Mouse (Mus musculus): ENCODE measurements around the gene Esr2. TPM values are rescaled to one million over a fixed set of nuclear protein-coding genes. Genes with fewer than 3 reads are reported as not detected.
"Not testable (repeated sequence)": the region's sequence is repeated elsewhere in the genome, so short reads cannot be mapped to it uniquely, and the experiment has no call there.

Gene Esr2
- total RNA-seq (2021) = under 1 TPM; 0.21 to 0.23 TPM

GRCm38 (mm10) chr12:76177000-76177863 lies at the start of gene Esr2:
Gene Esr2, minus strand, starts transcription at chr12:76177259.
- DNase-seq (ENCODE audit: low spot score in 2 of 2) = peak; percentile 12 to 13
- intact Hi-C loops (cut with DNase I) = no loop called here

GRCm38 (mm10) chr12:76222104-76222503 lies 45.0 kb upstream of the Esr2 start:
- DNase-seq (ENCODE audit: low spot score in 2 of 2); intact Hi-C loops (cut with DNase I): not testable (repeated sequence)

GRCm38 (mm10) chr12:76216716-76217115 lies 39.7 kb upstream of the Esr2 start:
- no peak for DNase-seq (ENCODE audit: low spot score in 2 of 2)
- intact Hi-C loops (cut with DNase I) = no loop called here

GRCm38 (mm10) chr12:76215121-76215520 lies 38.1 kb upstream of the Esr2 start:
- DNase-seq (ENCODE audit: low spot score in 2 of 2) = no peak
- intact Hi-C loops (cut with DNase I) = no loop called here

- DNase-seq (ENCODE audit: low spot score in 2 of 2) = no peak
These were observed 32.4 kb upstream of the Esr2 start for GRCm38 (mm10) chr12:76209429-76209974.

GRCm38 (mm10) chr12:76200326-76200725 lies 23.3 kb upstream of the Esr2 start:
- DNase-seq (ENCODE audit: low spot score in 2 of 2) = no peak
- intact Hi-C loops (cut with DNase I) = no loop called here

More at GRCm38 (mm10) chr12:76209429-76209974, 32.4 kb upstream of the Esr2 start:
- intact Hi-C loops (cut with DNase I) = no loop called here

- no peak for DNase-seq (ENCODE audit: low spot score in 2 of 2)
These were observed 20.0 kb upstream of the Esr2 start for GRCm38 (mm10) chr12:76197071-76197470.

GRCm38 (mm10) chr12:76196709-76197054 lies 19.6 kb upstream of the Esr2 start:
- intact Hi-C loops (cut with DNase I) = loop anchor here (2.0 kb wide), 2 partner anchors 144 to 410 kb away; no protein-coding TSS in a partner anchor
- peak; percentile 81 to 89 for DNase-seq (ENCODE audit: low spot score in 2 of 2)

More at GRCm38 (mm10) chr12:76197071-76197470, 20.0 kb upstream of the Esr2 start:
- intact Hi-C loops (cut with DNase I) = loop anchor here (2.0 kb wide), 2 partner anchors 144 to 410 kb away; no protein-coding TSS in a partner anchor

GRCm38 (mm10) chr12:76195912-76196708 lies 19.1 kb upstream of the Esr2 start:
- intact Hi-C loops (cut with DNase I) = loop anchor here (2.0 kb wide), 2 partner anchors 145 to 409 kb away; no protein-coding TSS in a partner anchor
- peak; percentile 36 to 55 for DNase-seq (ENCODE audit: low spot score in 2 of 2)

GRCm38 (mm10) chr12:76194526-76194925 lies 17.5 kb upstream of the Esr2 start:
- DNase-seq (ENCODE audit: low spot score in 2 of 2) = no peak
- intact Hi-C loops (cut with DNase I) = no loop called here

- peak; percentile 28 to 51 for DNase-seq (ENCODE audit: low spot score in 2 of 2)
- intact Hi-C loops (cut with DNase I) = no loop called here
These were observed 13.9 kb upstream of the Esr2 start for GRCm38 (mm10) chr12:76190940-76191339.

GRCm38 (mm10) chr12:76187849-76188248 lies 10.8 kb upstream of the Esr2 start:
- peak; percentile 52 to 71 for DNase-seq (ENCODE audit: low spot score in 2 of 2)
- intact Hi-C loops (cut with DNase I) = no loop called here

- intact Hi-C loops (cut with DNase I) = no loop called here
- DNase-seq (ENCODE audit: low spot score in 2 of 2) = no peak
These were observed 9.4 kb upstream of the Esr2 start for GRCm38 (mm10) chr12:76186473-76186872.

GRCm38 (mm10) chr12:76185167-76185816 lies 8.2 kb upstream of the Esr2 start:
- DNase-seq (ENCODE audit: low spot score in 2 of 2) = no peak
- intact Hi-C loops (cut with DNase I) = no loop called here

- intact Hi-C loops (cut with DNase I) = no loop called here
- DNase-seq (ENCODE audit: low spot score in 2 of 2) = no peak
These were observed 7.2 kb upstream of the Esr2 start for GRCm38 (mm10) chr12:76184271-76184670.

- DNase-seq (ENCODE audit: low spot score in 2 of 2) = no peak
- intact Hi-C loops (cut with DNase I) = no loop called here
These were observed 5.8 kb upstream of the Esr2 start for GRCm38 (mm10) chr12:76182831-76183230.

- intact Hi-C loops (cut with DNase I) = no loop called here
These were observed 4.4 kb upstream of the Esr2 start for GRCm38 (mm10) chr12:76181471-76181870.

GRCm38 (mm10) chr12:76180442-76180841 lies 3.4 kb upstream of the Esr2 start:
- intact Hi-C loops (cut with DNase I) = no loop called here
- no peak for DNase-seq (ENCODE audit: low spot score in 2 of 2)

More at GRCm38 (mm10) chr12:76181471-76181870, 4.4 kb upstream of the Esr2 start:
- DNase-seq (ENCODE audit: low spot score in 2 of 2) = no peak

- no peak for DNase-seq (ENCODE audit: low spot score in 2 of 2)
- intact Hi-C loops (cut with DNase I) = loop anchor here (2.0 kb wide), 1 partner anchor 163 kb away; no protein-coding TSS in a partner anchor
These were observed 2.5 kb upstream of the Esr2 start for GRCm38 (mm10) chr12:76179527-76179926.

Data from left cerebral cortex, postnatal 25 days (tissue).